In the genomic region with DNA sequence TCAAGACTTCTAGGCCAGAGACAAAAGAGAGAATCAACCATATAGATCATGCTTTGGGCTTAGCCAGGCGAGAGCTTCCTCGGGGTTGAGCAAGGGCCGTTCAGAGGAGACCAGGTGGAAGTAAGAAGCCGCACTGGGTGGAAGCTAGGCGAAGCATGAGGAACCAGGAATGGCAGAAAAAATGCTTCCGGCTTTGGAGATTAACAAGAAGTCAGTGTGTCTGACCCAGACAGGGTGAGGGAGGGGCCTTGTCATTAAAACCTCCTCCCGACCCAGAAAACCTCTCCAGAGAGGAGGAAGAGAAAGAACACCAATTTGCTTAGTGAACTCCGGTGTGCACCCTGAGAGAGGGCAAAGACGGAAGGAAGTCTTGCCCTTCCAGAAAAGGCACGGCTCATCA, we compare ENCODE assay signal across 21 mouse cellular contexts. TPM values are rescaled to one million over a fixed set of nuclear protein-coding genes. Genes with fewer than 3 reads are reported as not detected.
"Had no signal": no experiment of that assay in that cellular context is flagged by ENCODE, and none has a peak within 500 bp of the region (broad histone marks: within the 10 kb centered on the region; RNA-seq: fewer than 3 reads in every experiment).

No protein-coding gene starts in this region.

- H3K4me3 ChIP-seq: limb, embryonic 13.5 days had no signal

- H3K27ac ChIP-seq: limb, embryonic 13.5 days; liver, embryonic 14.5 days had no signal

- ATAC-seq: lung, postnatal 0 days; midbrain, embryonic 16.5 days had no signal

- H3K27me3 ChIP-seq: limb, embryonic 13.5 days had no signal

- H3K4me2 ChIP-seq: limb, embryonic 13.5 days; midbrain, embryonic 11.5 days had no signal

- DNase-seq: kidney, adult 2 months; kidney, postnatal 36 days; layer of hippocampus, adult 9-11 months; lung, adult 2 months; lung, postnatal 4 days; right cerebral cortex, postnatal 4 days; spleen, adult 18-20 months; thymus, adult 18-20 months; thymus, postnatal 14 days had no signal

- H3K9ac ChIP-seq: limb, embryonic 13.5 days; liver, embryonic 14.5 days had no signal

- H3K36me3 ChIP-seq: limb, embryonic 13.5 days had no signal

RNA-seq across cellular contexts. Expression of gene St6galnac1, which starts 8.9 kb away (rescaled TPM):
- total RNA-seq: layer of hippocampus, adult 18-20 months; left cerebral cortex, postnatal 36 days; liver, adult 2 months; megakaryocyte, adult 5-6 weeks had no signal
- polyA plus RNA-seq: kidney, embryonic 16.5 days; limb, embryonic 13.5 days; liver, adult 2 months; liver, embryonic 14.5 days; lung, postnatal 0 days; midbrain, embryonic 11.5 days; midbrain, embryonic 16.5 days; neural tube, embryonic 14.5 days; stomach, embryonic 14.5 days had no signal

RNA-seq across cellular contexts. Expression of gene Mxra7, which starts 43.6 kb away (rescaled TPM):
- total RNA-seq: megakaryocyte, adult 5-6 weeks had no signal
